Mouse (Mus musculus): ENCODE measurements at regions not wholly inside any gene's neighbourhood (a gene's known extent, or its start where the extent isn't known, plus 50 kb on each side); places are given as distances from the start of the nearest gene placed in this dataset.

GRCm38 (mm10) chr15:93972979-93973378 lies 377.3 kb upstream of the Prickle1 start:
- Histone ChIP-seq H3K27me3 (ENCODE audit: control insufficient read depth in 1 of 2, insufficient read depth in 2 of 2, low read length in 2 of 2) (no peaks in the 10 kb centered on the region), H3K27ac (ENCODE audit: control insufficient read depth, low read depth, low read length) (no peak overlapping the region), H3K36me3 (ENCODE audit: control insufficient read depth in 1 of 2, insufficient read depth in 2 of 2, low read length in 2 of 2) (no peaks in the 10 kb centered on the region), H3K9ac (ENCODE audit: control insufficient read depth, low read depth, low read length, poor library complexity, severe bottlenecking) (no peak overlapping the region), H3K4me3 (ENCODE audit: control insufficient read depth in 1 of 2, insufficient read depth in 1 of 2, low read depth in 2 of 2, low read length in 2 of 2) (no peak overlapping the region), H3K9me3 (replicated peaks; ENCODE audit: insufficient read depth, low read length) (no peaks in the 10 kb centered on the region), H3K79me2 (ENCODE audit: control insufficient read depth, insufficient read depth, low read length, poor library complexity) (no peaks in the 10 kb centered on the region), H3K4me1 (ENCODE audit: control insufficient read depth in 1 of 2, insufficient read depth in 2 of 2, low read length in 2 of 2) (no peaks in the 10 kb centered on the region)
- TF ChIP-seq NRF1 (IDR thresholded peaks at IDR 0.05; ENCODE audit: insufficient read depth, low read depth, low read length, poor library complexity, severe bottlenecking) (no peak), USF1 (IDR thresholded peaks at IDR 0.05; ENCODE audit: low read depth, low read length) (no peak), UBTF (IDR thresholded peaks at IDR 0.05; ENCODE audit: borderline replicate concordance, insufficient read depth, low read depth, low read length) (no peak), NELFE (IDR thresholded peaks at IDR 0.05; ENCODE audit: low read depth, low read length) (no peak), ZC3H11A (IDR thresholded peaks at IDR 0.05; ENCODE audit: low read depth, low read length) (no peak), MXI1 (IDR thresholded peaks at IDR 0.05; ENCODE audit: low read depth, low read length) (no peak), CHD1 (IDR thresholded peaks at IDR 0.05; ENCODE audit: low read depth, low read length) (no peak), MYB (IDR thresholded peaks at IDR 0.05; ENCODE audit: low read depth, low read length) (no peak), RAD21 (IDR thresholded peaks at IDR 0.05; ENCODE audit: low read depth, low read length) (no peak), GATA1 (IDR thresholded peaks at IDR 0.05; ENCODE audit: low read depth, low read length) (no peak), CHD2 (IDR thresholded peaks at IDR 0.05; ENCODE audit: low read length) (no peak), ELF1 (IDR thresholded peaks at IDR 0.05; ENCODE audit: low read depth, low read length) (no peak)
- DNase-seq (ENCODE audit: low read depth, low spot score) = no peak

GRCm38 (mm10) chr15:93961950-93962349 lies 366.3 kb upstream of the Prickle1 start:
- Histone ChIP-seq H3K9me3 (replicated peaks; ENCODE audit: insufficient read depth, low read length) (no peaks in the 10 kb centered on the region), H3K9ac (ENCODE audit: control insufficient read depth, low read depth, low read length, poor library complexity, severe bottlenecking) (no peak overlapping the region), H3K4me3 (ENCODE audit: control insufficient read depth in 1 of 2, insufficient read depth in 1 of 2, low read depth in 2 of 2, low read length in 2 of 2) (no peak overlapping the region), H3K4me1 (ENCODE audit: control insufficient read depth in 1 of 2, insufficient read depth in 2 of 2, low read length in 2 of 2) (no peaks in the 10 kb centered on the region), H3K36me3 (ENCODE audit: control insufficient read depth in 1 of 2, insufficient read depth in 2 of 2, low read length in 2 of 2) (no peaks in the 10 kb centered on the region), H3K27me3 (ENCODE audit: control insufficient read depth in 1 of 2, insufficient read depth in 2 of 2, low read length in 2 of 2) (no peaks in the 10 kb centered on the region), H3K27ac (ENCODE audit: control insufficient read depth, low read depth, low read length) (no peak overlapping the region), H3K79me2 (ENCODE audit: control insufficient read depth, insufficient read depth, low read length, poor library complexity) (no peaks in the 10 kb centered on the region)
- DNase-seq (ENCODE audit: low read depth, low spot score) = no peak
- TF ChIP-seq MAX (IDR thresholded peaks at IDR 0.05; ENCODE audit: low read length) = no peak
- no peak for TF ChIP-seq POLR2A (IDR thresholded peaks at IDR 0.05; ENCODE audit: control insufficient read depth in 1 of 2, insufficient read depth in 1 of 2, low read depth in 1 of 2, low read length in 2 of 2, poor library complexity in 1 of 2)
- no peak for TF ChIP-seq KAT2A (conservative IDR thresholded peaks at IDR 0.05; ENCODE audit: low read depth, low read length)
- TF ChIP-seq CTCF (IDR thresholded peaks at IDR 0.05 in 2 of 3, conservative IDR thresholded peaks at IDR 0.05 in 1 of 3; ENCODE audit: control insufficient read depth in 1 of 3, insufficient read depth in 1 of 3, low read depth in 2 of 3, low read length in 3 of 3, poor library complexity in 1 of 3, severe bottlenecking in 1 of 3) = no peak
- TF ChIP-seq ZNF384 (IDR thresholded peaks at IDR 0.05; ENCODE audit: low read depth, low read length) = no peak
- no peak for TF ChIP-seq RCOR1 (IDR thresholded peaks at IDR 0.05; ENCODE audit: low read depth, low read length)
- no peak for TF ChIP-seq ZKSCAN1 (IDR thresholded peaks at IDR 0.05; ENCODE audit: low read depth, low read length)
- no peak for TF ChIP-seq MAZ (IDR thresholded peaks at IDR 0.05; ENCODE audit: low read depth, low read length)
- TF ChIP-seq CHD2 (IDR thresholded peaks at IDR 0.05; ENCODE audit: low read length) = no peak
- no peak for TF ChIP-seq ZMIZ1 (IDR thresholded peaks at IDR 0.05; ENCODE audit: low read depth, low read length)
- no peak for TF ChIP-seq MAFK (IDR thresholded peaks at IDR 0.05; ENCODE audit: borderline replicate concordance, low read depth, low read length)
- TF ChIP-seq NELFE (IDR thresholded peaks at IDR 0.05; ENCODE audit: low read depth, low read length) = no peak
- TF ChIP-seq POLR2AphosphoS2 (IDR thresholded peaks at IDR 0.05; ENCODE audit: low read length) = no peak
- TF ChIP-seq EP300 (IDR thresholded peaks at IDR 0.05; ENCODE audit: low read depth in 1 of 2, low read length in 2 of 2) = no peak
- no peak for TF ChIP-seq HCFC1 (IDR thresholded peaks at IDR 0.05; ENCODE audit: low read depth, low read length)
- TF ChIP-seq ELF1 (IDR thresholded peaks at IDR 0.05; ENCODE audit: low read depth, low read length) = no peak
